Mouse (Mus musculus) midbrain, postnatal 0 days (tissue): Measurements from ENCODE around the gene Kcnj4. TPM values are rescaled to one million over a fixed set of nuclear protein-coding genes. Genes with fewer than 3 reads are reported as not detected.

Experiments used
- ATAC-seq: fragments of 200-750 bp; cut with Nextera tagmentation; 2 replicates; pipeline ENCODE4 v1.8.0; 2017; ENCODE audit warnings: moderate number of reproducible peaks, mild to moderate bottlenecking, moderate TSS enrichment, moderate library complexity; ENCODE audit not compliant: low FRiP score
- DNase-seq: peaks from one replicate; pipeline ENCODE4 v3.0.0-alpha.2; 2015; ENCODE audit warnings: low spot score
- H3K27ac ChIP-seq: fragments of 300-500 bp; sonication (generic); 2 replicates; pipeline ENCODE4 v1.5.1; 2014; ENCODE audit warnings: low read depth, mild to moderate bottlenecking, low read length, mixed read lengths
- H3K27me3 ChIP-seq: fragments of 300-500 bp; sonication (generic); 2 replicates; pipeline ENCODE4 v1.6.1; 2014; ENCODE audit warnings: low read length, control low read depth, mixed read lengths; ENCODE audit not compliant: insufficient read depth
- H3K36me3 ChIP-seq: fragments of 300-500 bp; sonication (generic); 2 replicates; pipeline ENCODE4 v1.6.1; 2014; ENCODE audit warnings: low read length, control low read depth, mixed read lengths; ENCODE audit not compliant: insufficient read depth
- H3K4me1 ChIP-seq: fragments of 300-500 bp; sonication (generic); 2 replicates; pipeline ENCODE4 v1.6.1; 2014; ENCODE audit warnings: mild to moderate bottlenecking, control low read depth, antibody characterized with exemption, low read length, mixed read lengths; ENCODE audit not compliant: insufficient read depth
- H3K4me2 ChIP-seq: fragments of 300-500 bp; sonication (generic); 2 replicates; pipeline ENCODE4 v1.6.1; 2014; ENCODE audit warnings: low read depth, mild to moderate bottlenecking, low read length, mixed read lengths; ENCODE audit not compliant: poor library complexity, severe bottlenecking
- H3K4me3 ChIP-seq: fragments of 300-500 bp; sonication (generic); 2 replicates; pipeline ENCODE4 v1.5.1; 2014; ENCODE audit warnings: low read depth, mild to moderate bottlenecking, low read length, moderate library complexity
- H3K9ac ChIP-seq: fragments of 300-500 bp; sonication (generic); replicated peaks from 2 replicates; pipeline ENCODE4 v1.6.1; 2014; ENCODE audit warnings: mild to moderate bottlenecking, low read length, moderate library complexity, mixed read lengths; ENCODE audit not compliant: poor library complexity, severe bottlenecking
- H3K9me3 ChIP-seq: fragments of 300-500 bp; sonication (generic); 2 replicates; pipeline ENCODE4 v1.6.1; 2016; ENCODE audit warnings: low read length, control low read depth
- CTCF ChIP-seq: IDR thresholded peaks from 2 replicates; pipeline ENCODE4 v1.5.1; 2016; ENCODE audit warnings: antibody characterized with exemption, mild to moderate bottlenecking
- WGBS: fragments of 180-500 bp; shearing (Covaris S2); extraction: QIAGEN DNeasy Blood & Tissue Kit; methylation state at CpG from one replicate; pipeline ENCODE4 v1.1.7; 2014; 5-methylcytosine and 5-hydroxymethylcytosine counted together
- polyA plus RNA-seq: library from polyadenylated mRNA; unstranded; fragments of >200 nt; fragmentation: Nextera tagmentation; extraction: Ambion mirVana; gene quantifications from 2 replicates; pipeline ENCODE4 v1.2.1, GENCODE M21; 2015
- total RNA-seq: library from RNA; depleted of rRNA; stranded (reverse); fragments of >200 nt; gene quantifications from 2 replicates; pipeline ENCODE4 v1.2.3, GENCODE M21; 2014

Gene Kcnj4
- total and polyA plus RNA-seq, 2 experiments from 2014 or later: 0.11 to 2.2 TPM

DNA sequence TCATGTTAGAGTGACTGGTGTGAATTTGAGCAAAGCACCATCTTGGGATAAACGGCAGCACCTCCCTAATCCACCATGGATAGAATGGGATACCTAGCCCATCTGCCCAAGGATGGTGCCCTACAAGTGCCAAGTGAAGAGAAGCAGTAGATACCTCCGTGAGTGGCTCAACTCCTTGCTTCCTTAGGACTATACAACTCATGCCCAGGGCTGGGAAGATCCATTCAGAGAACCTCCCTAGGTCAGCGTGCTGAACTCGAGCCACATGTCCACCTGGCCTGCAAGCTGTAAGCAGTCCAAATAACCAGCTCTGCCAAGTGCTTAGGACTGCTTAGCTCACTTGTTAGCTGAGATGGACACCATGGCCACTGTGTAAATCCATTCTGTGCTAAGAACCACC is 22.2 kb upstream of the Kcnj4 start:
- H3K4me2 ChIP-seq: no peak overlapping the region
- no peak overlapping the region for H3K4me3 ChIP-seq
- no peak overlapping the region for H3K9ac ChIP-seq
- peaks cover 42% of the 10 kb centered on the region for H3K36me3 ChIP-seq
- ATAC-seq: no peak
- H3K27ac ChIP-seq: no peak overlapping the region
- no peaks in the 10 kb centered on the region for H3K27me3 ChIP-seq
- no peaks in the 10 kb centered on the region for H3K9me3 ChIP-seq
- 83% methylated on average over 4 of the region's 4 CpGs for WGBS
- no peak for DNase-seq
- TF ChIP-seq CTCF: no peak
- H3K4me1 ChIP-seq: no peaks in the 10 kb centered on the region

DNA sequence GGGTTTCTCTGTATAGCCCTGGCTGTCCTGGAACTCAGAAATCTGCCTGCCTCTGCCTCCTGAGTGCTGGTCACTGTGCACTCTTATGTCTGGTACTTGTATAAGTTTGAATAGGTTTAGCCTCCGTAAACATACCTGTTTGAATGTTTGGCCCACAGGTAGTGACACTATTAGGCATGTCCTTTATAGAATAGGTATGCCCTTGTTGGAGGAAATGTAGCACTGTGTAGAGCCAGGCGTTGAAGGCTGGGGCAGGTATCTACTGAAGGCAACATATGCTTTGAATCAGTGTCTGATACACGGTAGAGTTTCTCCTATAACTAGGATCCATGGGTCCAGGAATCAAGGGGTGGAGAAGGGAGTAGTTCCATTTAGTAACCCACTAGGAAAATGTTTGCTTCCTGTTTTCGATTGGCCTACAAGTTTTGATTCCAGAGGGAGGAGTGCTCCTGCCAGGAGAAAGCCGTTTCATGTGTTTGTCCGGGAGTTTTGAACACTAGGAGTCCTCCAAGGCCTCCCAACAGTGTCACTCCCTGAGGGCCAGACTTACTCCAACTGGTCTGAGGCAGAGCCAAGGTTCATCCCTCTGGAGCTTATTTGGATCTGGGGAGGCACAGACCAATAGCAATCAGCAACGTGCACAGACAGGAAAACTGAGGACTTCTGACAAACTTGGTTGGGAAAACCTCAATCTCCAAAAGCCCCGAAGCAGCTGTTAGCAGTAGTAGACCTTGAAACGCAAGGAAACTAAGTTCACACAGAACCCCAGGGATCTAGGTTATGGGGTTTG is 21.1 kb upstream of the Kcnj4 start:
- no peak overlapping the region for H3K4me2 ChIP-seq
- no peaks in the 10 kb centered on the region for H3K27me3 ChIP-seq
- ATAC-seq (no peak), DNase-seq (no peak)
- WGBS: 65% methylated on average over 9 of the region's 9 CpGs
- TF ChIP-seq CTCF: no peak
- no peaks in the 10 kb centered on the region for H3K4me1 ChIP-seq
- no peak overlapping the region for H3K9ac ChIP-seq
- H3K27ac ChIP-seq: peak overlapping the region; percentile 32; the same call in 1 of the 2 replicates
- H3K36me3 ChIP-seq: peaks cover 34% of the 10 kb centered on the region
- no peak overlapping the region for H3K4me3 ChIP-seq
- no peaks in the 10 kb centered on the region for H3K9me3 ChIP-seq

DNA sequence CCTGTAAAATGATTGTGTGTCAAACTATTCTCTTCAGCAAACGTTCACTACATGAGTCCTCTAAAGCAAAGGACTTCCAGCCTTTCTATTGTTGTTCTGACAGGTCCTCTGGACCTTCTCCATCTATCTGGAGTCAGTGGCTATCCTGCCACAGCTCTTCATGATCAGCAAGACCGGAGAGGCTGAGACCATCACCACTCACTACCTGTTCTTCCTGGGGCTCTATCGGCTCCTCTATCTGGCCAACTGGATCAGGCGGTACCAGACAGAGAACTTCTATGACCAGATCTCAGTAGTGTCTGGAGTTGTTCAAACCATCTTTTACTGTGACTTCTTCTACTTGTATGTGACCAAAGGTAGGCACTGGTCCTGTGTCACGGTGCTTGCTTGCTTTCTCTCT is 20.5 kb upstream of the Kcnj4 start:
- Histone ChIP-seq H3K27ac (no peak overlapping the region), H3K36me3 (peaks cover 34% of the 10 kb centered on the region), H3K4me1 (no peaks in the 10 kb centered on the region), H3K9me3 (no peaks in the 10 kb centered on the region), H3K4me3 (no peak overlapping the region), H3K9ac (no peak overlapping the region), H3K4me2 (no peak overlapping the region), H3K27me3 (no peaks in the 10 kb centered on the region)
- DNase-seq (no peak), ATAC-seq (no peak)
- WGBS: 87% methylated on average over 5 of the region's 5 CpGs
- TF ChIP-seq CTCF: no peak

- Histone ChIP-seq H3K27ac (no peak overlapping the region), H3K36me3 (no peaks in the 10 kb centered on the region), H3K9me3 (no peaks in the 10 kb centered on the region), H3K4me1 (peaks cover 6% of the 10 kb centered on the region; the same call in 1 of the 2 replicates), H3K9ac (no peak overlapping the region), H3K4me2 (no peak overlapping the region), H3K4me3 (no peak overlapping the region), H3K27me3 (peaks cover 27% of the 10 kb centered on the region)
- TF ChIP-seq CTCF: no peak
- DNase-seq: no peak
- 58% methylated on average over 16 of the region's 16 CpGs for WGBS
- ATAC-seq: no peak
These were observed 14.6 kb upstream of the Kcnj4 start for GRCm38 (mm10) chr15:79519400-79520220.

GRCm38 (mm10) chr15:79518571-79518970 is 13.5 kb upstream of the Kcnj4 start:
- H3K27me3 ChIP-seq: peaks cover 37% of the 10 kb centered on the region
- H3K9me3 ChIP-seq: no peaks in the 10 kb centered on the region
- H3K36me3 ChIP-seq: no peaks in the 10 kb centered on the region
- peaks cover 6% of the 10 kb centered on the region; the same call in 1 of the 2 replicates for H3K4me1 ChIP-seq
- DNase-seq: no peak
- H3K9ac ChIP-seq: no peak overlapping the region
- no peak overlapping the region for H3K4me2 ChIP-seq
- no peak overlapping the region for H3K27ac ChIP-seq
- no peak overlapping the region for H3K4me3 ChIP-seq
- no peak for ATAC-seq
- WGBS: 86% methylated on average over 3 of the region's 3 CpGs
- no peak for TF ChIP-seq CTCF

- no peak overlapping the region for H3K4me3 ChIP-seq
- no peak overlapping the region for H3K27ac ChIP-seq
- no peak for DNase-seq
- WGBS: 69% methylated on average over 4 of the region's 4 CpGs
- H3K9ac ChIP-seq: no peak overlapping the region
- H3K9me3 ChIP-seq: no peaks in the 10 kb centered on the region
- no peak for TF ChIP-seq CTCF
- H3K36me3 ChIP-seq: no peaks in the 10 kb centered on the region
- H3K4me2 ChIP-seq: no peak overlapping the region
- H3K4me1 ChIP-seq: peaks cover 6% of the 10 kb centered on the region; the same call in 1 of the 2 replicates
- no peak for ATAC-seq
- peaks cover 39% of the 10 kb centered on the region for H3K27me3 ChIP-seq
These were observed 12.7 kb upstream of the Kcnj4 start for GRCm38 (mm10) chr15:79517710-79518109.
